ENCODE assay signal across 8 mouse cellular contexts in genomic region chr13:9093316-9094155, GRCm38 (mm10). TPM values are rescaled to one million over a fixed set of nuclear protein-coding genes. Genes with fewer than 3 reads are reported as not detected.
DNase-seq lines count a peak whose midpoint lies in the region; ATAC-seq lines count a peak whose summit lies in the region.

Gene Larp4b, plus strand, starts transcription at chr13:9093881.

- peak within 1 kb of the TSS; percentile 98 for H3K9ac ChIP-seq in hindbrain, embryonic 12.5 days

- WGBS in hindbrain, embryonic 12.5 days: under 1% methylated on average over 68 of the region's 92 CpGs

- peak within 1 kb of the TSS; percentile 97 for H3K4me2 ChIP-seq in hindbrain, embryonic 12.5 days (replicated peaks)

- H3K9me3 ChIP-seq in hindbrain, embryonic 12.5 days (replicated peaks): no peaks in the 10 kb centered on the region

- peak within 1 kb of the TSS; percentile 100 for H3K4me3 ChIP-seq in hindbrain, embryonic 12.5 days

- no peaks in the 10 kb centered on the region for H3K27me3 ChIP-seq in hindbrain, embryonic 12.5 days

- H3K27ac ChIP-seq in hindbrain, embryonic 12.5 days: peak within 1 kb of the TSS; percentile 91

- no peaks in the 10 kb centered on the region for H3K36me3 ChIP-seq in hindbrain, embryonic 12.5 days

- ATAC-seq in hindbrain, embryonic 12.5 days (ENCODE audit: low FRiP score): peak; percentile 100

- DNase-seq in Muller cell, postnatal 12 days (ENCODE audit: inconsistent ontology term): peak; percentile 99
- DNase-seq in cerebellum, adult 9-11 months: peak; percentile 98
- peak; percentile 94 to 96 for DNase-seq in frontal cortex, postnatal 10 days (ENCODE audit: low spot score in 2 of 2)
- peak; percentile 90 to 96 for DNase-seq in layer of hippocampus, postnatal 14 days (ENCODE audit: low spot score in 2 of 2)
- peak; percentile 97 for DNase-seq in lung, postnatal 14 days
- peak; percentile 95 for DNase-seq in retina, adult 2 months (ENCODE audit: low read depth, low spot score)
- peak; percentile 95 to 98 for DNase-seq in thymus, postnatal 36 days

- H3K4me1 ChIP-seq in hindbrain, embryonic 12.5 days: peaks cover 11% of the 10 kb centered on the region

RNA-seq across cellular contexts. Expression of gene Larp4b, which starts in this region (rescaled TPM):
- 37.3 and 39.1 TPM in 2 replicates for polyA plus RNA-seq in hindbrain, embryonic 12.5 days (2016; fragmentation: Nextera tagmentation; extraction: Ambion mirVana)
- total RNA-seq in layer of hippocampus, postnatal 14 days (2021): 10 to 100 TPM; 86.7 to 88.1 TPM

Comparison
In these comparisons a context has a peak if more than half of its experiments do, and no peak if none do; other contexts are left out.
1. Peak in every context shown above with its lines: DNase-seq, ATAC-seq, H3K4me3 ChIP-seq and H3K27ac ChIP-seq.